Mouse (Mus musculus) neural tube, embryonic 13.5 days (tissue): ENCODE results near the gene Il33. TPM values are rescaled to one million over a fixed set of nuclear protein-coding genes. Genes with fewer than 3 reads are reported as not detected.
"Not testable (repeated sequence)": the region's sequence is repeated elsewhere in the genome, so short reads cannot be mapped to it uniquely, and the experiment has no call there.

Source experiments
- ATAC-seq: fragments of 200-750 bp; cut with Nextera tagmentation; 2 replicates; pipeline ENCODE4 v1.8.0; 2017; ENCODE audit warnings: low read depth, mild to moderate bottlenecking, moderate TSS enrichment, moderate library complexity
- H3K27ac ChIP-seq: fragments of 300-500 bp; sonication (generic); replicated peaks from 2 replicates; pipeline ENCODE4 v1.5.1; 2015; ENCODE audit warnings: moderate library complexity, mild to moderate bottlenecking, inconsistent platforms
- H3K27me3 ChIP-seq: fragments of 300-500 bp; sonication (generic); 2 replicates; pipeline ENCODE4 v1.6.1; 2015; ENCODE audit warnings: mild to moderate bottlenecking, inconsistent platforms
- H3K36me3 ChIP-seq: fragments of 300-500 bp; sonication (generic); 2 replicates; pipeline ENCODE4 v1.6.1; 2015; ENCODE audit warnings: mild to moderate bottlenecking, inconsistent platforms
- H3K4me1 ChIP-seq: fragments of 300-500 bp; sonication (generic); replicated peaks from 2 replicates; pipeline ENCODE4 v1.6.1; 2015; ENCODE audit warnings: inconsistent platforms
- H3K4me2 ChIP-seq: fragments of 300-500 bp; sonication (generic); 2 replicates; pipeline ENCODE4 v1.6.1; 2015; ENCODE audit warnings: inconsistent platforms, mild to moderate bottlenecking, moderate library complexity
- H3K4me3 ChIP-seq: fragments of 300-500 bp; sonication (generic); 2 replicates; pipeline ENCODE4 v1.5.1; 2015; ENCODE audit warnings: mild to moderate bottlenecking, inconsistent platforms
- H3K9ac ChIP-seq: fragments of 300-500 bp; sonication (generic); 2 replicates; pipeline ENCODE4 v1.6.1; 2015; ENCODE audit warnings: moderate library complexity, mild to moderate bottlenecking, inconsistent platforms
- H3K9me3 ChIP-seq: fragments of 300-500 bp; sonication (generic); 2 replicates; pipeline ENCODE4 v1.6.1; 2016; ENCODE audit warnings: inconsistent platforms
- WGBS: fragments of 180-500 bp; shearing (Covaris S2); methylation state at CpG from one replicate; pipeline ENCODE4 v1.1.7; 2015; 5-methylcytosine and 5-hydroxymethylcytosine counted together
- polyA plus RNA-seq: library from polyadenylated mRNA; unstranded; fragments of >200 nt; fragmentation: Nextera tagmentation; extraction: Ambion mirVana; gene quantifications from 2 replicates; pipeline ENCODE4 v1.2.1, GENCODE M21; 2015

Il33 gene
- polyA plus RNA-seq, 1 experiment from 2014 or later: 2.2 TPM

DNA sequence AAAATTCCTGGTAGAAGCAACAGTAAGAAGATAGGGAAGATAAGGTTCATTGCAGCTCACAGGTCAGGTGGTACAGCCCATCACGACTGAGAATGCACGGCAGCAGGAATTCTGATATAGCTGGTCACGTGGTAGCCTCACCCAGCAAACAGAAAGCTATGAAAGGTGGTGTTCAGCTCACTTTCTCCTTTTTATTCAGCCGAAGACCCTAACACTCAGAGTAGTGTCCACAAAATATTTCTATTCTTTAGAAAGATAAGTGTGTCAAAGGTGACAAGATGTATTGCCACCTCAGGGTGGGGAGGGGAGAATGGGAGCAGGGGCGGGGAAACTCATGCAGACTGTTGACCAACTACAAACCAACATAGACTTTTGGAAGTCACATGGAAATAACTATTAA lies 19.5 kb downstream of the Il33 start:
- Histone ChIP-seq H3K4me2 (no peak overlapping the region), H3K9ac (no peak overlapping the region), H3K9me3 (no peaks in the 10 kb centered on the region), H3K27ac (no peak overlapping the region), H3K4me1 (peaks cover 13% of the 10 kb centered on the region; the same call in 1 of the 2 replicates), H3K27me3 (no peaks in the 10 kb centered on the region), H3K36me3 (no peaks in the 10 kb centered on the region), H3K4me3 (no peak overlapping the region)
- 89% methylated on average over 5 of the region's 5 CpGs for WGBS
- no peak for ATAC-seq

GRCm38 (mm10) chr19:29944935-29945334 lies 20.0 kb downstream of the Il33 start:
- H3K36me3 ChIP-seq, H3K9ac ChIP-seq, H3K27me3 ChIP-seq, ATAC-seq, H3K9me3 ChIP-seq, H3K4me2 ChIP-seq, H3K4me3 ChIP-seq, H3K27ac ChIP-seq: not testable (repeated sequence)
- WGBS: 86% methylated on average over 4 of the region's 4 CpGs
- peaks cover 13% of the 10 kb centered on the region; the same call in 1 of the 2 replicates for H3K4me1 ChIP-seq

GRCm38 (mm10) chr19:29945557-29946422 lies 20.9 kb downstream of the Il33 start:
- H3K27ac ChIP-seq: no peak overlapping the region
- no peaks in the 10 kb centered on the region for H3K27me3 ChIP-seq
- H3K4me1 ChIP-seq: peaks cover 13% of the 10 kb centered on the region; the same call in 1 of the 2 replicates
- H3K4me3 ChIP-seq: no peak overlapping the region
- H3K4me2 ChIP-seq: no peak overlapping the region
- no peak for ATAC-seq
- 13% methylated on average over 11 of the region's 11 CpGs for WGBS
- no peaks in the 10 kb centered on the region for H3K36me3 ChIP-seq
- H3K9me3 ChIP-seq: no peaks in the 10 kb centered on the region
- H3K9ac ChIP-seq: no peak overlapping the region

GRCm38 (mm10) chr19:29946423-29946716 lies 21.5 kb downstream of the Il33 start:
- Histone ChIP-seq H3K9me3 (no peaks in the 10 kb centered on the region), H3K4me2 (no peak overlapping the region), H3K36me3 (no peaks in the 10 kb centered on the region), H3K27me3 (no peaks in the 10 kb centered on the region), H3K4me1 (peaks cover 13% of the 10 kb centered on the region; the same call in 1 of the 2 replicates), H3K27ac (no peak overlapping the region), H3K4me3 (no peak overlapping the region), H3K9ac (no peak overlapping the region)
- ATAC-seq: no peak

GRCm38 (mm10) chr19:29947056-29947455 lies 22.1 kb downstream of the Il33 start:
- 70% methylated on average over 9 of the region's 9 CpGs for WGBS
- Histone ChIP-seq H3K27ac (no peak overlapping the region), H3K4me3 (no peak overlapping the region), H3K27me3 (no peaks in the 10 kb centered on the region), H3K36me3 (no peaks in the 10 kb centered on the region), H3K9ac (no peak overlapping the region), H3K9me3 (no peaks in the 10 kb centered on the region), H3K4me1 (peaks cover 13% of the 10 kb centered on the region; the same call in 1 of the 2 replicates), H3K4me2 (no peak overlapping the region)
- ATAC-seq: no peak

DNA sequence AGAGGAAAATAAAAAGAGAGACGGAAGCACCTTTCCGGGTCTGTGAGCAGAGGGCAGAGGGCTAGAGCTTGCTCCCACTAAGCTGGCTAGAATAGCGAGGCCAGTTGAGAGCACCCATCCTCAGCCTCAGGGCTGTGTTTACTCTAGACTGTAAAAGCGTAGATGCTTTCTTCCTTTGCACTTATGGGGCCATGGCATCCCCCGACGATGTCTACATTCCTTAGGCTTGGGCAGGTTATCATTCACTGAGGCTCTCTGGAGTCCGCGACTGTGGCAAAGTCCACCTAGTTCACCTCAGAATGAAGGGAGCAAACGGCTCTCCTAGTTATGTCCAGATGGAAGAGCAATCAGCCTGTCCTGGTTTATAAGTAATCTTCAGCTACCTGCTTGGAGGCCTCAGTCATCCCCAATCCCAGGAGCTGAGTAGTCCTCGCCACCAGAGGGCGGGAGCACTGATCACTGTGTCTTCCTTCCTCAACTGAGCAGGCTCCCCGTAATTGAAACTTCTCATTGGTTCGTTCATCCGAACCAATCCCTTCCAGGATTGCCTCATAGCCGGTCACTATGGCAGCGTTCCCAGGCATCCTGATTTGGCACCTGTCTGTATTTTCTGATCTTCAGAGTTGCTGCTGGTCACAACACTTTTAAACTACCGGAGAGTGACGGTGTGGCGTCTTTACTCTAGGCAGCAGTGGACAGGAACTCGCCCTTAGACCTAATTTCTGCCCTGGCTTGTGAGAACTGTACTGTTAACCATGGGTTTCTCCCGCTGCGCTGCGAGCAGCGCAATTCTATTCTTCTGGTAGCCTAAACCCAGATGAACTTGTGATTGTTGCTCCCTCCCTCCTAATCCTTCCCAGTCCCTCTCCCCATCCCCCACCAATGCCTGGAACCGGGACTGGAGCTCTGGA lies 23.2 kb downstream of the Il33 start:
- peak overlapping the region; percentile 42 for H3K4me3 ChIP-seq
- no peaks in the 10 kb centered on the region for H3K36me3 ChIP-seq
- no peaks in the 10 kb centered on the region for H3K9me3 ChIP-seq
- WGBS: 24% methylated on average over 25 of the region's 25 CpGs
- ATAC-seq: peak; percentile 96
- H3K4me1 ChIP-seq: peaks cover 13% of the 10 kb centered on the region; the same call in 1 of the 2 replicates
- no peak overlapping the region for H3K27ac ChIP-seq
- H3K9ac ChIP-seq: peak overlapping the region; percentile 62
- H3K27me3 ChIP-seq: no peaks in the 10 kb centered on the region
- peak overlapping the region; percentile 72 for H3K4me2 ChIP-seq

GRCm38 (mm10) chr19:29952538-29952937 lies 27.6 kb downstream of the Il33 start:
- no peak overlapping the region for H3K9ac ChIP-seq
- no peaks in the 10 kb centered on the region for H3K9me3 ChIP-seq
- no peaks in the 10 kb centered on the region for H3K27me3 ChIP-seq
- ATAC-seq: no peak
- H3K4me2 ChIP-seq: no peak overlapping the region
- H3K27ac ChIP-seq: no peak overlapping the region
- WGBS: 86% methylated on average over 5 of the region's 5 CpGs
- no peak overlapping the region for H3K4me3 ChIP-seq
- H3K4me1 ChIP-seq: peaks cover 9% of the 10 kb centered on the region; the same call in 1 of the 2 replicates
- no peaks in the 10 kb centered on the region for H3K36me3 ChIP-seq

DNA sequence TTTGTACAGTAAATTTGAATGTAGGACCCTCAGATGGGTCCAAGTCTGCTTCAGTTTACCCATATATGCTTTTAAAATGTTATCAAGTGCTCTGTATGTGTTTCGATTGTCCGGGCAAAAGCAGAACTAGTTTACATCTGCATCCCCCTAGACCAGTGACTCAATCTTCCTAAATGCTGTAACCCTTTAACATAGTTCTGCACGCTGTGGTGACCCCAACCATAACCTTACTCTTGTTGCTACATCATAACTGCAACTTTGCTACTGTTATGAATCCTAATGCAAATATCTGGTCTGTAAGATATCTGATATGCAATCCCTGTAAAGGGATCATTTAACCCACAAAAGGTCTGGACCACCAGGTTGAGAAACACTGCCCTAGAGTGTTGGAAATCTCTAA lies 28.9 kb downstream of the Il33 start:
- Histone ChIP-seq H3K27ac (no peak overlapping the region), H3K4me2 (no peak overlapping the region), H3K4me1 (peaks cover 2% of the 10 kb centered on the region; the same call in 1 of the 2 replicates), H3K36me3 (no peaks in the 10 kb centered on the region), H3K9me3 (no peaks in the 10 kb centered on the region), H3K4me3 (no peak overlapping the region), H3K9ac (no peak overlapping the region), H3K27me3 (no peaks in the 10 kb centered on the region)
- ATAC-seq: no peak
- WGBS: 92% methylated on average over 3 of the region's 3 CpGs

- no peak for ATAC-seq
- Histone ChIP-seq H3K4me2 (no peak overlapping the region), H3K9me3 (no peaks in the 10 kb centered on the region), H3K36me3 (no peaks in the 10 kb centered on the region), H3K27ac (no peak overlapping the region), H3K9ac (no peak overlapping the region), H3K4me1 (no peaks in the 10 kb centered on the region), H3K27me3 (no peaks in the 10 kb centered on the region), H3K4me3 (no peak overlapping the region)
- 89% methylated on average over 2 of the region's 2 CpGs for WGBS
Observed at GRCm38 (mm10) chr19:29955454-29955853, 30.5 kb downstream of the Il33 start.

DNA sequence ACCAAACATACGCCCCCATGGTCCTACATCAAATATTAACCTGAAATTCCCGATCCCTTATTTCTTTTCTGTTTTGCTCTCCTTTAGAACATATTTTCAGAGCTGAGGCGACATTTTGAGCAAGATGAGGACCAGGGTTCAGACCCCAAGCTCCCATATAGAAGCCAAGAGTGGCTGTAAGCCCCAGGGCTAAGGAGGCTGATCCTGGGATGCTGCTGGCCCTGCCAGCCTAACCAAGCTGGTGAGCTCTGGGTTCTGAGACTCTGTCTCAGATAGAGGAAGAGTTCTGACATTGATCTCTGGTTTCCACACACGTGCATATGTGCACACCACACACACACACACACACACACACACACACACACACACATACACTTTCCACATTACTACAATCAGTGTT lies 36.0 kb downstream of the Il33 start:
- Histone ChIP-seq H3K4me2 (no peak overlapping the region), H3K27me3 (no peaks in the 10 kb centered on the region), H3K27ac (no peak overlapping the region), H3K4me1 (no peaks in the 10 kb centered on the region), H3K9me3 (no peaks in the 10 kb centered on the region), H3K9ac (no peak overlapping the region), H3K4me3 (no peak overlapping the region), H3K36me3 (no peaks in the 10 kb centered on the region)
- ATAC-seq: no peak
- WGBS: 80% methylated on average over 4 of the region's 4 CpGs

DNA sequence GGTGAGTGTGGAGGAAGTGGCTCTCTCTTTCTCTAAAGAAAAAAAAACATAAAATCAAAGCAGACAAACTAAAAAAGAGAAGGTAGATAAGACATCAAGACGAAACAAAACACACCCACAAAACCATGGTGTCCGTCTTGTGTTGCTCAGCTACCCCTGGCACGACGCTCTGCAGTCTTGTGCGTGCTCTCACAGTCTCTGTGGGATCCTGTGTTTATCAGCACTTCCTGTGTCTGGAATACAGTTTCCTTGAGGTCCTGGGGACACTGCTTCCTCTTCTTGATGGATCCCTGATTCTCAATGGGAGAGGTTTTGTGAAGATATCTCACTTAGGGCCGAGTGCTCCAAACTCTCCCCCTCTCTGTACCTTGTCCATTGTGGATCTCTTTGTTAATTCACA lies 36.9 kb downstream of the Il33 start:
- Histone ChIP-seq H3K9me3 (peaks cover 7% of the 10 kb centered on the region; the same call in 1 of the 2 replicates), H3K36me3 (no peaks in the 10 kb centered on the region), H3K4me3 (no peak overlapping the region), H3K27me3 (no peaks in the 10 kb centered on the region), H3K27ac (no peak overlapping the region), H3K4me1 (no peaks in the 10 kb centered on the region), H3K4me2 (no peak overlapping the region), H3K9ac (no peak overlapping the region)
- ATAC-seq: no peak
- WGBS: 88% methylated on average over 6 of the region's 6 CpGs

DNA sequence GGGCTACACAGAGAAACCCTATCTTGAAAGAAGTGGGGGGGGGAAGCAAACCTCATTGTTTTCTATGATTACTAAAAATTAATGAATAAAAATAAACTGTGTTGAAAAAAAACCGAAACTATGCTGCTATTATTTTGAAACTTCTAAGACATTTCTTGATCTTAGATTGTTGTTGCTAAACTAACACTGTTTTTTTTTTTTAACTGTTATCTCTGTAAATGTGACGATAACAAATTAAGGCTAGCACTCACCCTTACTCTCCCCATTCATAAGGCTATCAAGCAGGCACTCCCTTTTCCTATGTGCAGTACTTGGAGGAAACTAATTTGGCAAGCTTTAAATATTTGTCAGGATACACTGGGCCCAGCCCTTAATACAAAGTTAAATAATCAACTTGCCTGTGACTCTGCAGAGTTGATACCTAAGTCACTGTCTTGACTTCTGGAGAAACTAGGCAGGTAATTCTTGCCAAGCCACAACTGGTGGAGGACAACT lies 38.7 kb downstream of the Il33 start:
- no peak for ATAC-seq
- Histone ChIP-seq H3K4me3 (no peak overlapping the region), H3K9me3 (peaks cover 8% of the 10 kb centered on the region; the same call in 1 of the 2 replicates), H3K27me3 (no peaks in the 10 kb centered on the region), H3K4me2 (no peak overlapping the region), H3K4me1 (no peaks in the 10 kb centered on the region), H3K9ac (no peak overlapping the region), H3K27ac (no peak overlapping the region), H3K36me3 (no peaks in the 10 kb centered on the region)
- 90% methylated on average over 2 of the region's 2 CpGs for WGBS
